8 mouse cellular contexts compared by ENCODE assay signal in the genomic region with DNA sequence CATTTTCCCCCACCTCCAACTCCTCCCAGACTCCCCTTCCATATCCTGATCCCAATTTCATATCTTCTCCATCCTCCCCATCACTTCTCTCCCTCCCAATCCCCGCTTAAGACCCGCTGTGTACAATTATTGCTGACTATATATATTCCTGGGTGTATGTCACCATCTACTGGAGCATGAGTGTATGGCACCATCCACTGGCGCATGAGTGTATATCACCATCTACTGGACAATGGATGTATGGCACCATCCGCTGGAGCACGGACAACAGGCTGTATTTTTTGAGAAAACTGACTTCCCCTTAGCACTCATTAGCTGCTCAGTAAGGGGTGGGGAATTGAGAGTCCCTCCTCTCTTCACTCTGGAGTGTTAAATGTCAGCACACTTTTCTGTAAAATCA. TPM values are rescaled to one million over a fixed set of nuclear protein-coding genes. Genes with fewer than 3 reads are reported as not detected.
DNase-seq lines count a peak whose midpoint lies in the region; ATAC-seq and TF ChIP-seq lines count a peak whose summit lies in the region.

No protein-coding gene starts in this region.

- no peak overlapping the region for H3K27ac ChIP-seq in embryonic facial prominence, embryonic 10.5 days (replicated peaks)
- no peak overlapping the region for H3K27ac ChIP-seq in kidney, adult 2 months (ENCODE audit: insufficient read depth, low read depth, low read length)
- H3K27ac ChIP-seq in limb, embryonic 11.5 days (replicated peaks; ENCODE audit: low read depth, low read length): no peak overlapping the region
- no peak overlapping the region for H3K27ac ChIP-seq in midbrain, embryonic 15.5 days
- no peak overlapping the region for H3K27ac ChIP-seq in spleen, adult 2 months (ENCODE audit: insufficient read depth, low read length)

- no peaks in the 10 kb centered on the region for H3K9me3 ChIP-seq in embryonic facial prominence, embryonic 10.5 days
- H3K9me3 ChIP-seq in limb, embryonic 11.5 days (ENCODE audit: control insufficient read depth, low read length): no peaks in the 10 kb centered on the region
- H3K9me3 ChIP-seq in midbrain, embryonic 15.5 days: no peaks in the 10 kb centered on the region

- 6% methylated on average over 5 of the region's 5 CpGs for WGBS in embryonic facial prominence, embryonic 10.5 days
- WGBS in kidney, adult 2 months: 2% methylated on average over 5 of the region's 5 CpGs
- 10% methylated on average over 5 of the region's 5 CpGs for WGBS in limb, embryonic 11.5 days
- WGBS in midbrain, embryonic 15.5 days: 9% methylated on average over 5 of the region's 5 CpGs
- 1% methylated on average over 5 of the region's 5 CpGs for WGBS in spleen, adult 2 months

- no peak for TF ChIP-seq POLR2A in kidney, adult 2 months (IDR thresholded peaks at IDR 0.05; ENCODE audit: low read depth, low read length)
- TF ChIP-seq POLR2A in spleen, adult 2 months (IDR thresholded peaks at IDR 0.05; ENCODE audit: low read depth, low read length): no peak

- TF ChIP-seq CTCF in kidney, adult 2 months (conservative IDR thresholded peaks at IDR 0.05; ENCODE audit: insufficient read depth, insufficient read length, low read depth, low read length): peak; percentile 100; the same call in 1 of the 2 replicates
- peak; percentile 96; the same call in 1 of the 2 replicates for TF ChIP-seq CTCF in spleen, adult 2 months (IDR thresholded peaks at IDR 0.05; ENCODE audit: extremely low read depth, insufficient read depth, insufficient read length, insufficient replicate concordance)

- H3K36me3 ChIP-seq in embryonic facial prominence, embryonic 10.5 days (replicated peaks): no peaks in the 10 kb centered on the region
- no peaks in the 10 kb centered on the region for H3K36me3 ChIP-seq in kidney, adult 2 months (ENCODE audit: control insufficient read depth, insufficient read depth, low read length)
- H3K36me3 ChIP-seq in limb, embryonic 11.5 days (ENCODE audit: control insufficient read depth, insufficient read depth, low read length): no peaks in the 10 kb centered on the region
- H3K36me3 ChIP-seq in midbrain, embryonic 15.5 days (replicated peaks): no peaks in the 10 kb centered on the region
- H3K36me3 ChIP-seq in spleen, adult 2 months (ENCODE audit: control insufficient read depth, insufficient read depth, low read length): no peaks in the 10 kb centered on the region

- no peak overlapping the region for H3K9ac ChIP-seq in limb, embryonic 11.5 days (ENCODE audit: low read length)
- H3K9ac ChIP-seq in midbrain, embryonic 15.5 days: no peak overlapping the region

- H3K4me1 ChIP-seq in embryonic facial prominence, embryonic 10.5 days: no peaks in the 10 kb centered on the region
- H3K4me1 ChIP-seq in kidney, adult 2 months (ENCODE audit: control insufficient read depth, insufficient read depth, low read length): no peaks in the 10 kb centered on the region; the same call in 1 of the 2 replicates
- no peaks in the 10 kb centered on the region for H3K4me1 ChIP-seq in limb, embryonic 11.5 days (ENCODE audit: control insufficient read depth, insufficient read depth, low read length)
- H3K4me1 ChIP-seq in midbrain, embryonic 15.5 days: no peaks in the 10 kb centered on the region
- H3K4me1 ChIP-seq in spleen, adult 2 months (ENCODE audit: control insufficient read depth, insufficient read depth, insufficient read length): no peaks in the 10 kb centered on the region

- no peaks in the 10 kb centered on the region for H3K27me3 ChIP-seq in embryonic facial prominence, embryonic 10.5 days (replicated peaks; ENCODE audit: low read depth, poor library complexity, severe bottlenecking)
- no peaks in the 10 kb centered on the region for H3K27me3 ChIP-seq in kidney, adult 2 months (replicated peaks; ENCODE audit: control insufficient read depth, insufficient read depth, low read length)
- no peaks in the 10 kb centered on the region for H3K27me3 ChIP-seq in limb, embryonic 11.5 days (ENCODE audit: control insufficient read depth, insufficient read depth, low read length)
- H3K27me3 ChIP-seq in midbrain, embryonic 15.5 days (replicated peaks): no peaks in the 10 kb centered on the region
- no peaks in the 10 kb centered on the region for H3K27me3 ChIP-seq in spleen, adult 2 months (ENCODE audit: control insufficient read depth, insufficient read depth, low read length)

- 0 out of 2 replicates have a peak, but pooled peaks have one; percentile 54 for ATAC-seq in limb, embryonic 11.5 days (ENCODE audit: insufficient number of reproducible peaks, low FRiP score, low TSS enrichment, low read depth)
- ATAC-seq in midbrain, embryonic 15.5 days (replicated peaks): peak; percentile 90

- H3K4me2 ChIP-seq in limb, embryonic 11.5 days (ENCODE audit: low read depth, severe bottlenecking): no peak overlapping the region
- H3K4me2 ChIP-seq in midbrain, embryonic 15.5 days: no peak overlapping the region

- DNase-seq in 3134 (ENCODE audit: extremely low read depth, insufficient read length, low spot score): peak; percentile 55
- DNase-seq in adrenal gland, adult 8-10 months: peak; percentile 30
- DNase-seq in embryonic facial prominence, embryonic 10.5 days (ENCODE audit: low spot score): peak; percentile 63
- DNase-seq in heart, adult 18-20 months: peak; percentile 72 to 83
- DNase-seq in kidney, adult 2 months: peak; percentile 81
- peak; percentile 80 for DNase-seq in limb, embryonic 11.5 days (ENCODE audit: low spot score)
- DNase-seq in spleen, adult 2 months (ENCODE audit: low read depth in 1 of 2, low spot score in 2 of 2): peak; percentile 61 to 63

- no peak overlapping the region for H3K4me3 ChIP-seq in embryonic facial prominence, embryonic 10.5 days
- H3K4me3 ChIP-seq in kidney, adult 2 months (ENCODE audit: insufficient read depth, low read depth, low read length): no peak overlapping the region
- H3K4me3 ChIP-seq in limb, embryonic 11.5 days (ENCODE audit: low read depth, low read length): no peak overlapping the region
- no peak overlapping the region for H3K4me3 ChIP-seq in midbrain, embryonic 15.5 days
- no peak overlapping the region for H3K4me3 ChIP-seq in spleen, adult 2 months (ENCODE audit: extremely low read depth, insufficient read depth, insufficient read length)

RNA-seq across cellular contexts. Expression of gene Samd9l, which starts 48.0 kb away (rescaled TPM):
- total RNA-seq in adrenal gland, adult 8-10 months (2022): 10 to 100 TPM in 1 of 4 experiments, 1 to 10 TPM in 3; 6.4 to 11.8 (median 8.5) TPM
- 0.24 and 0.37 TPM in 2 replicates for polyA plus RNA-seq in embryonic facial prominence, embryonic 10.5 days (2016; fragmentation: Nextera tagmentation; extraction: Ambion mirVana)
- 1 to 10 TPM; 6.2 to 7.3 TPM for total RNA-seq in heart, adult 18-20 months (2021)
- 8.5 and 12.6 TPM in 2 replicates for polyA plus RNA-seq in kidney, adult 2 months (2012; rRNA removed)
- 0.30 and 0.40 TPM in 2 replicates for polyA plus RNA-seq in limb, embryonic 11.5 days (2014; fragmentation: Nextera tagmentation; extraction: Ambion mirVana)
- polyA plus RNA-seq in midbrain, embryonic 15.5 days (2015; fragmentation: Nextera tagmentation; extraction: Ambion mirVana): 1.5 and 1.6 TPM in 2 replicates
- polyA plus RNA-seq in spleen, adult 2 months (2012; rRNA removed): 3.5 TPM in 2 replicates

RNA-seq across cellular contexts. Expression of gene Hepacam2, which starts 50.7 kb away (rescaled TPM):
- under 1 TPM; 0.34 to 0.61 (median 0.47) TPM for total RNA-seq in adrenal gland, adult 8-10 months (2022)
- polyA plus RNA-seq in embryonic facial prominence, embryonic 10.5 days (2016; fragmentation: Nextera tagmentation; extraction: Ambion mirVana): 0.36 and 0.72 TPM in 2 replicates
- under 1 TPM in 1 of 2 experiments, not detected in 1; 0.44 TPM for total RNA-seq in heart, adult 18-20 months (2021)
- 19.5 and 26.3 TPM in 2 replicates for polyA plus RNA-seq in kidney, adult 2 months (2012; rRNA removed)
- 0.31 and 0.72 TPM in 2 replicates for polyA plus RNA-seq in limb, embryonic 11.5 days (2014; fragmentation: Nextera tagmentation; extraction: Ambion mirVana)
- polyA plus RNA-seq in midbrain, embryonic 15.5 days (2015; fragmentation: Nextera tagmentation; extraction: Ambion mirVana): 2.1 and 2.4 TPM in 2 replicates
- polyA plus RNA-seq in spleen, adult 2 months (2012; rRNA removed): 3.2 and 4.3 TPM in 2 replicates

RNA-seq across cellular contexts. Expression of gene Vps50, which starts 50.8 kb away (rescaled TPM):
- 10 to 100 TPM; 20.1 to 32.6 (median 26.9) TPM for total RNA-seq in adrenal gland, adult 8-10 months (2022)
- polyA plus RNA-seq in embryonic facial prominence, embryonic 10.5 days (2016; fragmentation: Nextera tagmentation; extraction: Ambion mirVana): 33.7 and 35.6 TPM in 2 replicates
- 10 to 100 TPM; 15.0 to 15.5 TPM for total RNA-seq in heart, adult 18-20 months (2021)
- polyA plus RNA-seq in kidney, adult 2 months (2012; rRNA removed): 2.8 and 4.1 TPM in 2 replicates
- polyA plus RNA-seq in limb, embryonic 11.5 days (2014; fragmentation: Nextera tagmentation; extraction: Ambion mirVana): 31.7 and 35.4 TPM in 2 replicates
- 50.7 and 54.5 TPM in 2 replicates for polyA plus RNA-seq in midbrain, embryonic 15.5 days (2015; fragmentation: Nextera tagmentation; extraction: Ambion mirVana)
- polyA plus RNA-seq in spleen, adult 2 months (2012; rRNA removed): 1.3 and 1.8 TPM in 2 replicates

Comparison
In these comparisons a context has a peak if more than half of its experiments do, and no peak if none do; other contexts are left out.
1. DNase-seq: peak in every context shown above with its lines; median percentile 81 in kidney, adult 2 months; 80 in limb, embryonic 11.5 days; 78 in heart, adult 18-20 months; 63 in embryonic facial prominence, embryonic 10.5 days; 62 in spleen, adult 2 months; 55 in 3134; 30 in adrenal gland, adult 8-10 months.